Mouse (Mus musculus) erythroid progenitor cell, adult 5-6 weeks (primary cell): ENCODE results near the gene Adssl1. TPM values are rescaled to one million over a fixed set of nuclear protein-coding genes. Genes with fewer than 3 reads are reported as not detected.
A peak's percentile ranks its signal among the peaks of the same experiment; 100 is the strongest.

Experiments
- ATAC-seq: replicated peaks from 2 replicates; pipeline ENCODE4 v1.8.0; 2016; ENCODE audit warnings: moderate number of reproducible peaks, mild to moderate bottlenecking, moderate TSS enrichment, inconsistent platforms; ENCODE audit not compliant: poor library complexity, low FRiP score, severe bottlenecking
- total RNA-seq, 2 experiments: library from RNA; stranded (forward) in 1 of 2; stranded (reverse) in 1 of 2; fragments of 150-400 nt in 1 of 2; fragments of 186-747, 209-891 nt in 1 of 2; gene quantifications; 2 replicates each; pipeline versions ENCODE4 v1.2.3 to v1.2.4; 2015 to 2017; ENCODE audit warnings: low replicate concordance in 2 of 2

Gene Adssl1
- total RNA-seq (2015; ENCODE audit: low replicate concordance) (16.8 and 26.3 TPM in 2 replicates), total RNA-seq (2017; ENCODE audit: low replicate concordance) (2.0 and 14.9 TPM in 2 replicates)

- no peak for ATAC-seq
Measured at GRCm38 (mm10) chr12:112619686-112620353, at the start of gene Adssl1. Adssl1 (plus strand) TSS chr12:112620045.

- no peak for ATAC-seq
Measured at GRCm38 (mm10) chr12:112570160-112570559, 49.7 kb upstream of the Adssl1 start.

GRCm38 (mm10) chr12:112571064-112571463, 48.8 kb upstream of the Adssl1 start:
- ATAC-seq, result no peak

DNA sequence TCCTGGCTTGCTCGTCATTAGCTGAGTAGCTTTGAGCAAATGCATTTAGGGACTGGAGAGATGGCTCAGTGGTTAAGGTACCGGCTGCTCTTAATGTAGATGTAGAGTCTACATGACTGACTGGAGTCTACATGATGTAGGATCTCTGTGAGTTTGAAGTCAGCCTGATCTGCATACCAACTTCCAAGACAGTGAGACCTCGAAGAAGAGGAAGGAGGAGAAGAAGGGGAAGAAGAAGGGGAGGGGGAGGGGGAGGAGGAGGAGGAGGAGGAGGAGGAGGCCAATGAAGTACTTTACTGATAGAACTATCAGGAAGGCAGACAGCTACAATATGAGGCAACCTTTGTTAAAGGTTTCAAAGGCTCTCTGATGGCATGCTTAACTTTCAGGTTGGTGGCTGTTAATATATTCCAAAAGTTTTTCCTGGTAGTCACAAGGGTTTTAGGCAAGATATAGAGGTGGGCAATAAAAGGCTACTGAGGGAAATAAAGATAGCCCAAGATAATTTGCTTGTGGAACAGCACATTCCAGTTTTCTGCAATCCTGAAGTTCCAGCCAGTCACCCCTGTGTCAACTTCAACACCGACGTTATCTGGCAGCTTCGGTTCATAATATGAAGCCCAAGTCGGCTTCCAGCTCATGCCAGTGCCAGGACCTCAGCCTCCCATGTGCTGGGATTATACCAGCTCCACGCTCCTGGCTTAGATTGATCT, 44.4 kb upstream of the Adssl1 start:
- no peak for ATAC-seq

DNA sequence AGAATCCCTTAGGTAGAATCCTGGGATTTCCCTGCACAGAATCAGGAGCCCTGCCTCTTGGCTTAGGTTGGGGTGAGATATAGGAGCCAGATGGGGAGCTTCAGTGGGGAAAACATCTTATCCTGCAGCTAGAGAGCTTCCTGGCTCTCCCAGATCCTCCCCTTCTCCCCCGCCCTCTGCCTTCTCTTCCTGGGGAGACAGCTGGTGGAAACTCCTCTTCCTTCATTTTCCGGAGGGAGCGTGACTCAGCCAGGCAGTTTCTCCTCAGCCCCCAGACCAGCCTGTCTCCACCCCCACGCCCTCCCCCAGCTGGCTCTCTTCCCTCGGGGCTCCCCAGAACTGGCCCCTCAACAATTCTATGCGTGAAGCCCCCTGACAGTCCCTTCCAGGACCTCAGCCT, 43.5 kb upstream of the Adssl1 start:
- no peak for ATAC-seq

GRCm38 (mm10) chr12:112576749-112577148, 43.1 kb upstream of the Adssl1 start:
- ATAC-seq, result no peak

- ATAC-seq, result no peak
Measured at GRCm38 (mm10) chr12:112578296-112579090, 41.4 kb upstream of the Adssl1 start.

GRCm38 (mm10) chr12:112579430-112579829, 40.4 kb upstream of the Adssl1 start:
- ATAC-seq, result no peak

GRCm38 (mm10) chr12:112579926-112580325, 39.9 kb upstream of the Adssl1 start:
- no peak for ATAC-seq

- no peak for ATAC-seq
Measured at GRCm38 (mm10) chr12:112581113-112581512, 38.7 kb upstream of the Adssl1 start.

- ATAC-seq, result no peak
Measured at GRCm38 (mm10) chr12:112584954-112585353, 34.9 kb upstream of the Adssl1 start.

DNA sequence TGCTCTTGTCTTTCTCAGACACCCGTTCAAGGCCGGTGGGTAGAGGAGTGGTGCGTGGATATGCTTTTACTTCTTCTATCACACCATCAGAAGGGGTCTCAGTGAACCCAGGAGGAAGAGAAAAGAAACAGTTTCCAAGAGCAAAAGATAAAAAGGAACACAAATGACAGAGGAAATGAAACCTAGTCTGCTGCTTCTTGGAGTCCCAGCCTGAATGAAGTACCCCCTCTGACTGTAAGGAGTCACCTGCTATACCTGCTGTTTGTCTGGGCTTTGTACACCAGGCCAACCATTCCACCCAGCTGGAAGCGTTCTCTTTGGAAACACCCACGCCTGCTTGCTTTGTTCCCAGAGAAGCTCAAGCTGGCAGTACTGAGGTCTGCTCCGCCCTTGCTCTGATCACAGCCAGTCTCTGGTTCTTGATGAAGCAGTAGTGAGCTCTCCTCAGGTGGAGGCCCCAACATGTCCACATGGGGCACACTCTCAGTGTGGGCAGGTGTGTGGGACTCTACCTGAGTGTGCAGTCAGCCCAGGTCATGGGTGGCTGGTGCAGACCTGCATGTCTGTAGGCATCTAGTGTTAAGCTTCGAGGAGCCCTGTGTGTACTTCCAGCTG, 33.8 kb upstream of the Adssl1 start:
- ATAC-seq, result no peak

DNA sequence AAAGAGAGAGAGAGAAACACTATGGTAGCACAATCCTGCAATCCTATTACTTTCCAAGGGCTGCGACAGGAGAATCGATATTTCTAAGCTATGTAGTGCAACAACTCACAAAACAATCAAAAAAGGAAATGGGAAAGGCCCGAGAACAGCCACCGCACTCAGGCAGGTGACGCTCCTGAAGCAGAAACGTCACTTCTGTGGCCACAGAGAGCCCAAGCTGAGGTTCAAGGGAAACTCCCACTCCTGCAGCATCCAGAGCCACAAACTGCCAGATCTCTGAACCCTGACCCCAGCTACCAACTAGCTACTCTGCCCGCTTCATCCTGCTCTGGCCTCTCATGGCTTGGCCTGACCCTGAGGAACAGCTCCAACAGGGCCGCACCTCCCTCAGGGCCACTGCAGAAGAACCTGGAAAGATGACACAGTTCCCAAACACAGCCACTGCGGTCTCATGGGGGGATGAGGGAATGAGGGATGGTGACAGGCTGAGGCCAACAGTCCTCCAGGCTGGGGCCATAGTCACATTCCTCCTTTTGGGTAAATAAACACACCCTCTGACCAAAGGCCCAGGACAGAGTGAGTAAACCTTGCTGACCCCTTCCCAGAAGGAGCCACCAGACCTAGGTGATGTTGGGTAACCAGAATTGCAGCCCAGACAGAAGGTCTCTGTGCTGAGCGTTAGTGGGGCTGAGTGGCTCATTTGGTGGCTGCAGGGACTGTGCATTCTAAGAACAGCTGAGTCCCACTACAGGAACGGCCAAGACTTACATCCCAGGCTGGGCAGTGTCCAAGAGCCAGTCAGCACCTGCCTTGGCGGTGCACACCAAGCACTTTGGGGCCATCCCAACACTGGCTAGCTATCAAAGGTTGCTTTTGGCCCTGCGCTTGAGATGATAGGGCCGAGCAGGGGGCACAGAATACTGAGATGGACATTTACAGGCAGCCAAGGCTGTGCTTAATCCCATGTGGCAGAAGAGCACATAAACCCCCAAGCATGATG, 32.4 kb upstream of the Adssl1 start:
- no peak for ATAC-seq

DNA sequence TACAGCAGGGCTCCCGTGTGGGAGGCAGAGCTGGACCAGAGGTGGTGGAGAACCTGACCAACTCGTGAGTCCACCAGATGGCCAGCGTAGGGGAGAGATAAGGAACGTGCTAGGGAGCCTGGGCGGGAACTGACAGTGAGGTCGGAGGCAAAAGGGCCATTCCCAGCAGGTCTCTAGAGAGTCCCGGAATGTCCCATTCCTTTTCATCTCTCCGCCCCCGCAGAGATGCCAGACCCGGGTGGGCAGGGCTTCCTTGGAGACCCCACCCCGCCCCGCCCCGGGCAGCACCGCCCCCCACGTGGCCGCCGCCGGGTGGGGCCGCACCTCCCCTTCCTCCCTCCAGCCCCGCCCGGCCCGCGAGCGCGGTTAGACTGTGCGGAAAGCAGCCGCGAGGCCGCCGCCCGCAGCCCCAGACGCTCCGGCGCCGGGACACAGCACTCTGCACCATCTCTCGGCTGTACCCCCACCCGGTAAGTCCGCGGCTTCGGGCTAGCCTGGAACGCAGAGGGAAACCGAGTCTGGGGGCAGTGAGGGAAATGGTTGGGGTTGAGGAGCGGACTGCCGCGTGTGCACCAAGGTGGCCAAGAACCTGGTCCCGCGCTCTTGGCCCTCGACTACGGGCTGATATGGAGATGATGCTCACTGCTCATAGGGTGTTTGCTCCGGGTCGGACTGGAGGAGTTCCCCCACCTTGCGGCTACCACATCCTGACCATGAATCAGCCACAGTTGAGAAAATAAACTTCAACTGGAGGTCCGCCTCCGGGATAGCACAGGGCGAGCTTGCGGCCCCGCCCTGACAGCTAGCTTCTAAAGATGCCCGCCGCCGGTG, 31.2 kb upstream of the Adssl1 start, which contains the start of gene Inf2:
Gene Inf2, plus strand, starts transcription at position 359 of the 831 bp plus-strand sequence.
- ATAC-seq, result peak; percentile 43; the same call in 1 of the 2 replicates

DNA sequence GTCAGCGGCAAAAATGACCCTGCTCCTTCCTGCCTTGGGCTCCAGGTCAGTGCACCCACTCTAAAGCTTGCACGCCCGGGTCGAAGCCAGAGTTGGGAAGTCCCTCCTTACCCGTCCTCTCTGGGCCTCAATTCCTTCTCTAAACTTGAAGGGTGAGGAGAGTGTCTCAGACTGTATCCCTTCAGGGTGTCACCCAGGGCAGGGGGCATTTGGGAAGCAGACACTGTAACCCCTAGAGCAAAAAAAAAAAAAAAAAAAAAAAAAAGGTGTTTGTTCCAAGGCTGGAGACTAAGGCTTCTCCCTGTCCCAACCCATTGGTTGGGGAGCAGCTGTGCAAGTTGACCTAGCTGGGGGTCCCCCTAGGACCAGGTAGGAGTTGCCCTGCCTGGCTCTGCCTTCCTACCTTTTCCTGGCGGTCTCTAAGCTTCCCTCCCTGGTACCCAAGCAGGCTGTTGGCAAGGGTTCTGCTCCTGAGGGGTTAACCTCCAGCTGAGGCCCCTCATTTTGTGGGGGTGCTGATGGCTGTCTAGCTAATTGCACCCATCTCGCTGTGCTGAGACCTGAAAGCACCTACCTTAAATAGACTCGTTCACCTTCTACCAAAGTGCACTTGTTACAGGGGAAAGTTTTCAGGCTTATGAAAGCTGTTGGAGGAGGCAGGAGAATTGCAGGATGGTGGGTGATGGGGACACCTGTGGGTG, 30.2 kb upstream of the Adssl1 start:
- ATAC-seq, result no peak

DNA sequence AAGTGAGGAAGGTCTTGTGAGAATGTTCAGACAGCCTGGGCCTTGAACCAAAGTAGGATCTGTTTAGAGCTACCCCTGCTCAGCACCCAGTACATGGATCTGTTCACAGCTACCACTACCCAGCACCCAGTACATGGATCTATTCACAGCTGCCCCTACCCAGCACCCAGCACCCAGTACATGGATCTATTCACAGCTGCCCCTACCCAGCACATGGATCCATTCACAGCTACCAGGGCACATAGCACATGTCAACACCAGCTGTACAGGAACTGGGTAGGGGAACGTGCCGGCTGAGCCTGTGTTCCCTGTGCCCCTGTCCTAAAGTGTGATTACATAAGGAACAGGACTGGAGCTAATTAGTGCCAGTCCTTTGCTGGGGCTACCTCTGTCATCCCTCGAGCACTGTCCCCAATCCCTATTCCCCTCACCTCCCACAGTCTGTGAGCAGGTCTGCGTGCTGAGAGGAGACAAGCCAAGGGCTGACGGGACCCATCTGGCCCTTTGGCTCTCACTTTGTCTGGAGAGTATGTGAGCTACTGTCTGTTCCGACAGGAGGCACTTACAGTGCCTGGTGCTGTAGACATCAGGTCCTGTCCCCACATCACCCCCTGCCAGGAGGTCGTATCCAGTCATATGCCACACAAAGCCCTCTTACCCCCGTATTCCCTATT, 29.1 kb upstream of the Adssl1 start:
- no peak for ATAC-seq

- no peak for ATAC-seq
Measured at GRCm38 (mm10) chr12:112591240-112591639, 28.6 kb upstream of the Adssl1 start.
